Mouse (Mus musculus): ENCODE measurements at regions not wholly inside any gene's neighbourhood (a gene's known extent, or its start where the extent isn't known, plus 50 kb on each side); places are given as distances from the start of the nearest gene placed in this dataset.

DNA sequence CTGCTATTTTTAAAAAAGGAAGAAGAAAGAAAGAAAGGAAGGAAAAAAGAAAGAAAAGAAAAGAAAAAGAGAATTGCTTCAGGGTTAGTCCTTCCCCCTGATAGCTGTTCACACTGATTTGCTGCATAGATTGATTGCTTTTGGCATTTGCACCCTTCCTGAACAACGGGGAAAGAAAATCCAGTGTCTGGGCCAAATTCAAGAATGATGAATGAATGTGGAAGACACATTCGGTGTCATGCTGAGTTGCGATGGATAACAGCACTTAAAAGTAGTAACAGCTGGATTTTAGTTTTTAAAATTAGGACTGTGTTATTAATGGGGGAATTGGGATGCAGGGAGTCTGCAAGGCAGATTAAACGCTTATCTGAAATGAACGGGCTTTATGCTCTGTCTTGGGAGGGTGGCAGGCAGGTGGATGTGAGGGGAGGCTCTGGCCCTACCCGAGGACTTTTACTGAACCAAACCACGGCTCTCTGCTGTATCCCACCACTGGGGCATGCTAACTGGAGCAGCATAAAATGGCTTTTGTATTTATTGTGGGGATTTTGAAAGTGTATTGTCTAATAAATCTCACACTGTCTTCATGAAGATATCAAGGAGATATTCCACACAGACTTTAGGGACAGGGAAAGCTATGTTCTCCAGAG lies 114.4 kb downstream of the Lca5 start:
- DNase-seq (ENCODE audit: low read depth): no peak

DNA sequence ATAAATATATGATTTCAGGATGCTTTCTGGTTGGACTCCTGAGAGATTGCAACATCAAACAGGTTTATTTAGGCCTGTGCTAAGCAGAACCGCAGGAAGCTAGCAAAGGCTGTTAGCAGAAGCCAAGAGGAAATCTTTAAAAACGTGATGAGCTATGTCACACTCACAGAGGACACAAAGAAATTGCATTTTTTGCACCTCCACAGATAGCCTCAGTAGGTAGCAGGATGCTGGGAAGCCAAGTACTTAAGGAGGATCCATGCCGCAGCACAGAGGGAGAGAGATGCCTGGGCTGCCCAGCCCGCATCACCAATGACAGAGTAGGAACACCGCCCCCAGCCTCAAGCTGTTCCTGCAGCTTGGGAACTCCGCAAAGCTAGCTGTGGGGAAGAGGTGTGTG lies 115.0 kb downstream of the Lca5 start:
- DNase-seq (ENCODE audit: low read depth): no peak

DNA sequence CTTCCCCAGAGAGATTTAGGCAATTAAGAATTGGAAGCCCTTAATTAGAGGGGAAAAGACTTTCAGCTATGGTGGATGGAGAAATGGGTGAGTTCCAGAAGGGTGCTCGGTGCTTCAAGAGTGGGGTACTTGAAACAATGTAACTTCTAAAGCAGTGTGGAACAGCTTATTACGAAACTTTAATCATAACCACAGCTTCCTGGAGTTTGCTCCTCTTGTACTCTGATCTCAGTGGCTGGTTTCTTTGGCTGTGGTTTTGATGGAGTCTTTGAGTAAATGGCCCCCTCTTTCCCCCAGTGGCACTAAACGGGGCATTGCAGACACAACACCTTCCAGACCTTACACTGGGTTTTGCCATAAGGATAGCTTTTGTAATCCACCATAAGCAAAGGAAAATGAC lies 116.6 kb downstream of the Lca5 start:
- DNase-seq (ENCODE audit: low read depth): no peak

DNA sequence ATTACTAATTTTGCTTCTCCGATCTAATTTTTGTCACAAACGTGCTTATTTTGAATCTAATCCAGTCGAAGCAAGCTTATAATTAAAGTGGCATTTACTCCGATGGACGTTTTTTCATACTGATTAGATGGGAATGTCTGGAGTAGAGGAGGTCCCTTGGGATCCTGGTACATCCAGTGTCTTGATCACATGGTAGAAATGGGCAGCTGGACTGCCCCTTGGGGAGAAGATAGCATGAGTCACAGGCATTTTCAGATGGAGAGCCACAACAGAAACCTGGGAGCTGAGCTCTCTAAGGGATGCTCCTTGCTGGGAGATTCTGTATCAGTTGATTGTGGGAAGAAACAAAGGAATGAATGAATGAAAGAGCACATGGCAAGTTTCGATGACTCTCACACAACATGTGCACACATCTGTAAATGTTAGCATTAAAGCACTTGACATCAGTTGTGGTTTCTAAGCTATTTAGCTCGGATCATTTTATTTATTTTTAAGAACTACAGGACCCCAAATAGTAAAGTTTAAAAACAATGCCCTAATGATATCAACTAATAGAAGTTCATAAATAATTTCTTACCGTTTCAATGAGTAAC lies 117.8 kb downstream of the Lca5 start:
- DNase-seq (ENCODE audit: low read depth): no peak

DNA sequence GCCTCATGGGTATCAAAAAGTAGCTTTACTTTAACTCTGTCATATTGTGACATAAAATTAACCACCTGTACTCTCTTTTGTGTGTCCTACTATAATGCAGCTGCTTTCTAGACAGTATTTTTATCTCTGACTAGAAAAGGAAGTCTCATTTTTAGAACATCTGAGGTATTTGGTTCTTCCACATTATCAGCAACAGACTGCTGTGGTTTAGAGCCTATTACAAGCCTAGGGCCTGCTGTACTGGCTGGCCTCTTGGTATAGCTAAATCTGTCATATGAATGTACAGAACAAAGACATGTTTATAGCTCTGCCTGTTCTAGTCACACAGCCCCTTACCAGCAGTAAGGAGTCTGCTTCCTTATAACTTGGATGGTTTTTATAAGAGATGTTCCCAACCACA lies 119.1 kb downstream of the Lca5 start:
- DNase-seq (ENCODE audit: low read depth): no peak

DNA sequence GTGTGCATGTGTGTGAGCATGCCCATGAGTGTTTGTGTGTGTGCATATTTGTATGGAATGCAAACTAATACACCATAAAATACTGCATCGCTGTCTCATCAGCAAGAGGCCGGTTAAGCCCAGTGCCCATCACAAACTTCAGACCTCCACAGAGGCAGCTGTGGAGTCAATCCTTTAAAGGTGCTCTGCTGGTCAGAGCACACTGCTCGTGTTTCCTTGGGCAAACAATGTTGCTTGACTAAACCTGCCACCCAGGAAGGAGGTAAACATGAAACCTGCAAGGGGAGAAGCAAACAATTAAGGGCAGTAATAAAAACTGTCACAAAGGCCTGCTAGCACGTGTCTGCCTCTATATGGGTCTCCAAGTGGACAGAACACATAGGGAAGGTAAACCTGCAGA lies 120.1 kb downstream of the Lca5 start:
- DNase-seq (ENCODE audit: low read depth): no peak

DNA sequence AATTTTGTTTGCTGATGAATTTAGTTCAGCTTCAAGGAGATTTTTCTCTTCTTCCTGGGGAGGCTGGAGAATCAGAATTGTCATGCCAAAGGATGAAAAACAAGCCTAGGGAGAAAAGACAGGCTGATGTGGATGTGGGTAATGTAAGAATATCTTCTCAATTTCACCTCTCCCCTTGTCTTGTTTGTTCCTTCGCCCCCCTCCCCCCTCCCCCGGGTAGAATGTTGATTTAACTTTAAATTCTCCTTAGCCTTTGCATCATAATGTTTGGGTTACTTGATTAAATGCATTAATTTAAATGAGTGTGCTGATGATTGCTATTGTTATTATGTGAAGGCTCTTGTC lies 124.1 kb downstream of the Lca5 start:
- DNase-seq (ENCODE audit: low read depth): no peak

DNA sequence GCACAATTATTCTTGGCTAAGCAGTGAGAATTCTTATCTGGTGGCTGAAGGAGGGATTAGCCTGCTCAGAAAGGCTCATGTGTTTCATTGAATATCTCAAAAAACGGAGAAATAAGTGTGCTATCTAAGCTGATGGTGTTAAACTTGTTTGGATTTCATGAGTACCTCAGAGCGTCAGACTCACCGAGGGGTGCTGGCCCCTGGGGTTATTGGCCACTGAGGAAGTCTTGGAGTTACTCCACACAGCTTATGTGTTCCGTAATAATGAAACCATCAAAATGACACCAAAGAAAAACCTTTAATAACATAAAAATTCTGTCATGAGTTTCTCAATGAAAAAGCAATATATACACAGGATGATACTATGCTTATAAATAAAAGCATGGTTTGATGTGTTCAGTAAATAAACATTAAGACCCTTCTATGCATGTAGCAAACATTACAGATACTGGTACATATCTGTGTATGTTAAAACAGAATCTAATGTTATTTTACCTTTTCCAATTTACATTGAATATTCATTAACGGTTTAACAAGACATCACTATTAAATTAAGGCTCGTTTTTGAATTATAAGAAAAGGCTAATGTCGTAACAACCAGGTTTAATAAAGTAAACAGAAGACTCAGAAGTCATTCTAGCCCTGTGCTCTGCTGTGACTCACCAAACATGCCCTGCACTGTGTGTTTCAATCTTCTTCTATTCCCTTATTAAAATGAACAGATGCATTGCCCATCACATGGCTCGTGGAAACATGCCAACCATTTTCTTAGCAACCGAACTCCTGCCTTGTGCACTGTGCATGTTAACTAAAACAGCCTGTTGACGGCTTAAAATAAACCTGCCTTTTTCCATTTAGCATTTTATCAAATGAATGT lies 124.7 kb downstream of the Lca5 start:
- peak; percentile 43 for DNase-seq (ENCODE audit: low read depth)

DNA sequence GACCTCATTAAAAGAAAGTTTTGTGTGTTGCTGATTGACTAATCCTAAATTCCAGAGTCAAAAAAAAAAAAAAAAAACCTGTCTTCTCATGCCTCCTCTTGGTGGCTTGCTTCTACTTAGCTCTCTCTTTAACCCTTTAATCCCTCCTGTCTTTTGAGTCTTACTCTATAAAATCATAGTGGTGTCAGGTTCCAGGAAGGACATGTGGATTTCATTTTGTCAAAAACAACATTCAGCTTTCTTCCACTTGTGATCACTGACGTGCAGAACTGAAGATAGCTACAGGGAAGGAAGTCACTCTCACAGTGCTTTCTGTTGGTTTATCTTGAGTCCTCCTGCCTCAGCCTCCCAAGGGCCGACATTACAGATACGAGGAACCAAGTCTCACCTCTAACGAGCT lies 132.2 kb downstream of the Lca5 start:
- no peak for DNase-seq (ENCODE audit: low read depth)

DNA sequence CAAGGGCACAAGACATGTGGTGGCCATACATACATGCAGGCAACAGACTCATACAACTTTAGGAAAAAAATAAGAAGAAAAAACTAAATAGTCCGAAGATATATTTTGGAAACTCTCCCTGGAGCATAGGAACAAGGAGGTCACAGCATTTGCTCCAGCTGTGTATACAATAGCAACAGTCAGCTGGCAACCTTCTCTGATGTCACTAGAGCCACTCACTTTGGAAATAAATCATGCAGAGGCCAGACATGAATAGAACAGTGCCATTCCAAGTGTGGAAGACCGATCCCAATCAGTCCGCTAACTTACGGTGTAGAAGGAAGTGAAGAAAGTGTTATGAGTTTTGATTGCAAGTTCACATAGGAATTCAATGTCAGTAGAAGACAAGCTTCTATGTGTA lies 132.8 kb downstream of the Lca5 start:
- DNase-seq (ENCODE audit: low read depth): no peak

DNA sequence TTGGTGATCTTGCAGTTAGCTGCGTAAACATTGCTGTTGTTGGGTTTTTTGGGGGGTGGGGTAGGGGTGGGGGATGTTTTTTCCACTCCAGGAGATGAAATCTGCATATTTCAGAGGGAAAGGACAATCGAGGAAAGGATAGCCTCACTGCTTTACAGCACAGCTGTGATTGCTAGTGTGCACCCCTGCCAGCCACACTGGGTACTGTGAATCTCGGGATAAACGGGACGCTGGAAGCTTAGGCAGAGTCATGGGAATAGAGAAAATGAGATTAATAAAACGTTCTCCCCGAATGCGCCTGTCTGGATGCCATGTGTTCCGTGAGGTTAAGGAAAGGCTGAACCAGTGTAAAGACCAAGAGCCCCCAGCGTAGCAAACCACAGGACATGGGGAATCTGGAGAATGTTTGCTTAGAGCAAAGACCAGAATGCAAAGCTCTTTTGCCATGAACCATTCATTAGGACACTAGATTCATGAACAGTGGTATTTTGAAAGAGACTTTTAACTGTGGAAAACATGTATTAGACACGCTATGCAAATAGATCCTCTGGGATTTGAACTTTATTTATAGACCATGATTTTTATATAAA lies 133.5 kb downstream of the Lca5 start:
- DNase-seq (ENCODE audit: low read depth): peak; percentile 10

DNA sequence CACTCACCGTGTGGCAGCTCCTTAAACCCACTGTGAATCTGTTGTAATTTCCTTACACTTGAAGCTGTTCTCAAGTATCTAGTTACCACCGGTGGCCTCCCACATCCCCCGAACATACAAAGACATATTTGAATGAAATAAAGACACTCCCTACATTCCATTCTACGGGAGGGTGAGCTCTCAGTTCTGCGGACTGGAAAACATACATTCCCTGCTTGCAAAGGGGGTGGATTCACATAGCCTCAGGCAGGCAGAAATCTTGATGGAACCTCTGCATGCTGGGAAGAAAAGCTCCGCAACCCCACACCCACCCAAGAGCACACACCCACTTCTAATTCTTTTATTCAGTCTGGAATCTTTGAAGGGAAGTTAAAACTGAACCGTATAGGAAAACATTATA lies 136.0 kb downstream of the Lca5 start:
- DNase-seq (ENCODE audit: low read depth): no peak

DNA sequence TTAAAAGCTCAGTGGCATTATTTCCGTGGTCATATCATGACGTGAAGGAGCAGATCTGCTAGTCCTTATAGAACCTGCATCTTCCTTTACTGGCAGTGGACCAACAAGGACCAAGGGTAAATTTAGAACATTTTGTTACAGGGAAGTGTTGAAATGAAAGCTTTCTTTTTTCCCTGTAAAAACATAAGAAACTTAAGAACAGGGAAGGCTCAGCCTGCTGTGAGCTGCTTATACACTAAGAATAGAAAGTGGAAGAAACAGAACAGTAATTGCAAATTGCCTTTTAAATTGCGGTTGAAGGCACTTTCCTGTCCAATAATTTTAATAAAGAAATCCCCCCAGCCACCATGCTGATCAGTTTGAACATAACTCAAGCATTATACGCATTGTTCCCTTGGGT lies 140.4 kb downstream of the Lca5 start:
- DNase-seq (ENCODE audit: low read depth): no peak

DNA sequence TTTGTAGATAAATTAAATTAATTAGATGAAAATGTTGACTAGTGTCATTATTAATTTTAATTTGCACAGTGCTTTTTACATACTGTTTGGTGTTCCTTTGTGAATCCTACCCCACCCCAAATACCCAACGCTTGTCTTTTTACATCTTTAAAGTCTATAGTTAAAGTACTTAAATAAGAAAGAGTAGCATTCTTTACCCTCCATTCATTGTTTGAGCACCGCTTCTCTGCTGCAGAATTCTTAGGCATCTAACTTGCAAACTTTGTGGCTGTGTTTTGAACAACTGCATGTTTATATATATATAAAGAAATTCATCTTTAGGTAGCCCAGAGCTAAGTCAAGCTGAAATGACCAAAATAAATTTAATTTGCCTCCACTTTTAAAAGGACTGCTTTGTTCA lies 140.9 kb downstream of the Lca5 start:
- DNase-seq (ENCODE audit: low read depth): no peak

DNA sequence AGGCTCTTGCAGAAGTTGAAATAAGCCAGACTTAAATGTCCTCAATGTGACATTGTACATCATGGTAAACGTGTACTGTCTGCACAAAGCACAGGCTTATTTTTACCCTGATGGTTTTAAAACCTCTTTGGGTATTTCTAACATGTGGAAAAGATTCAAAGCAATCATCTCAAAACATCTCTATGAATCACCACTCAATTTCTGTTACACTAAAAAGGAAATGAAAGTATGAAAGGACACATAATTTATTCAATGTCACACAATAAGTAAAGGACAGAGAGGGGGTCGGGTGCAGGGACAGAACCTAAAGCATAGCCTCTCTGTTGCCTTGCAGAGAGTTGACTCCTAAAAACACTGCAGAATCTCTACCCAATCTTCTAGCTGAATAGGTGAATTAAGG lies 141.3 kb downstream of the Lca5 start:
- DNase-seq (ENCODE audit: low read depth): no peak

DNA sequence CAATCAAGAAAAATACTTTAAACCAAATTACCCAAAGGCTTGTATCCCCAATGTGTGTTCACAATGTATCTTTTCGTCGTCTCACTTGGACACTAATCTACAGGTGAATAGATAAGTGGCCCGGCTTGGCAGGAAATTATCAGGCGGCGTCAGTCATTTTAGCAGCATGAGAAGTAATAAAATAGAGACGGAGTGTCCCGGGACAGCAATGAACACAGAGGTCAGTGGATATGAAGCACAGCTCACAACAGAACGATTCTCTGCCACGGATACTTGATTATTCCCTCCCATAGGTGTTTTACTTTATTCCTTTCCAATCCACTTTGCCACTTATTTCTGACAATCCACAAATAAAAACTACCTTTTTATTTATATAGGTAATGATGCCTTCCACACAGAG lies 145.5 kb downstream of the Lca5 start:
- DNase-seq (ENCODE audit: low read depth): no peak

DNA sequence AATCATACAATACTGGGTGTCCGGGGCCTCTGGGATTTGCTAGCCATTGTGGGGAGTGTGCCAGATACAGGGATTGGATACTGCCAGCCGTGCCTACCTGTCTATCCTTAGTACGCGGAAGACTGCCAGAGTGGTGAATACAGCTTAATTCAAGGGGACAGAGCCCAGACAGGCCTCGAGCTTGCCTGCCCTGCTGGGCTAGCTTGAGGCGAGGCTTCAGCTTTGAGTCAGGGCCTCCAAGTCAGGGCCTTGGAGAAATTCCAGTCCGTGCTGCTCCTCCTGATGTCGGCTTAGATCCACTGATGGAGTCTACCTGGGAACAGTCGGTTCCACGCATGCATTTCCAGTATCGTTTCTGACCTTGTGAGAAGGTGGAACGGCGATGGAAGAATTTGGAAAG lies 146.5 kb downstream of the Lca5 start:
- DNase-seq (ENCODE audit: low read depth): no peak

DNA sequence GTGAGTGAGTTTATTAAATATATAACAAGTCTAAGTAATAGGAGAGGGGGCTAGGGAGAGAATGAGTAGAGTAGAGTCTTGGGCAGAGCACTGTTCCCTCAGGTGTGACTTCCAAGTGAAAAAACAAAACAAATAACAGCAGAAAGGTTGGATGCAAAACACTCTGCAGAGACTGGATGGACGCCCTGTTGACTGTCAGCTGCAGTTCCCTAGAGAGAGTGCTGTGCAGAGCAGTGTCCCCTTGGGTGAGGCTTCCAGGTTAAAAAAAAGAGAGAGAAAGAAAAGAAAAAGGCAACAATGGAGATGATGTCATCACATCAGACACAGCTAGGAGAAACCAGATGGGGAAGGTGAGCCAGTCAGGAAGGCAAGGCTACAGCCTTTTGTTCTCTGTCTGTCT lies 137.6 kb upstream of the Hmgn3 start:
- no peak for DNase-seq (ENCODE audit: low read depth)

DNA sequence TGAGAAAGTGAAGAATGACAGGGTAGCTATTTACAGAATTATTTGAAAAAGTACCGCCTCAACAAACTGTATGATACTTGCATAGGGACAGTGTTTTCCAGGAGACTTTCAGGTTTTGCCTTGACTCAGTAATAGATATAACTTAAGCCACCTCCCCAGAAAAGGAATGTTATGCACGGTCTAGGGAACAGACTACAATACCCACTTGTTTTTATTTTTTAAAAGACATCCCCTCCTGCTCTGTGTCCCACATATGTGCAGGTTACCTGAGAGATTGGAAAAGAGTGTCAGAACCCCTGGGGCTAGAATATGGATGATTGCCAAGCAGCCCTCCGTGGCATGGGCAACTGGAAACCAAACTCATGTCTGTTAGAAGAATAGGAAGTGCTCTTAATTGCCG lies 137.2 kb upstream of the Hmgn3 start:
- DNase-seq (ENCODE audit: low read depth): no peak

DNA sequence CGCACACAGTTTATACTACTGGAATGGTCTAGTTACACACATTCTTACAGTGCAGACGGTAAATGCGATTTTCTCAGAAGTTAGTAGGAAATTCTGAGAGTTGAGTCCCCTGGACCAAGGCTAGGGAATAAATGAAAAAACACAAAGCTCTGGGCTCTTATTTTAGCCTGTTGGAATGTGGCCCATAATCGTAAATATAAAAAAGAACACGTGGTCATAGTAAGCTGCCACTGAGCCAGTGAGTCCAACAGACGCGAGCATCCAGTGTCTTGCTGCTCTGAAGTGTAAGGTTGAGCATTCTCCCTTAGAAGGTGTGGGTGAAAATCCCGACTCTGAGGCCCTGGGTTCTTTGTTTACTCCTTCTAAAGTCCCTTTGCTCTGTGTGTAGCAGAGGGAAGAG lies 136.8 kb upstream of the Hmgn3 start:
- no peak for DNase-seq (ENCODE audit: low read depth)

DNA sequence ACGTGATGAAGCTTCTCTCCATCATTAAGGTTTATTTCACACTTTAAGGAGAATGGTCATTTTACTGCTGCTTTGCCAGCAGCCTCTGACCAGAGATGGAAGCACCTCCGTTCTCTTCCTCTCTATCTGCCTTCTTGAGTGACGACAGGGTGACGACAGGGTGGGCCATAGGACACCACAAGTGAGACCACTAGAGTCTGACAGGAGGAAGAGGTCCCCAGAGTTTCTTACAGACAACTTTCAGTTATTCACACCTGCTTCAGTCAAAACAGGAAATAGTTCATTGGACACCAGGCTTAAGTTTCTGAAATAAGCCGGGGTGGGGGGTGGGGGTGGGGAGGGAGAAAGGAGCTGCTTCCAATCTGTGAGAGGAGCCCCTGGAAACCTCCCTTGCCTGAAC lies 131.3 kb upstream of the Hmgn3 start:
- DNase-seq (ENCODE audit: low read depth): no peak

DNA sequence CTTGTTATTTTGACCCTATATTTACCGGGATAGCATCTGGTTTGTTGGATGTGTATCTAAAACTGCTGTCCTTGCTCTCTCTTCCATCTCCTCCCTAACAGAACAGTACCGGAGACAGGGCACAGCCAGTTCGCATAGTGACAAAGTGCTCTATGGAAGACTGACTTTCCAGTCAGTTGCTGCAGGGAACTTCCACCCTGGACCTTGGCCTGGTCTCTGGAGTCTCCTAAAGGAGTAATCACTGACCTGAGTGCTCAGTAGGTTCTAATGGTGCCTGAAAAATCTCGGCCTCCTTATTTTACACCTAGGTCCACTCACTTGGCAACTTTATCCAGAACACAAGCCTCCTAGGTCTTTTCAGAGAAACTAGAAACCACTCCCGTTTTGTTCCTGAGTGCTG lies 130.9 kb upstream of the Hmgn3 start:
- DNase-seq (ENCODE audit: low read depth): no peak

DNA sequence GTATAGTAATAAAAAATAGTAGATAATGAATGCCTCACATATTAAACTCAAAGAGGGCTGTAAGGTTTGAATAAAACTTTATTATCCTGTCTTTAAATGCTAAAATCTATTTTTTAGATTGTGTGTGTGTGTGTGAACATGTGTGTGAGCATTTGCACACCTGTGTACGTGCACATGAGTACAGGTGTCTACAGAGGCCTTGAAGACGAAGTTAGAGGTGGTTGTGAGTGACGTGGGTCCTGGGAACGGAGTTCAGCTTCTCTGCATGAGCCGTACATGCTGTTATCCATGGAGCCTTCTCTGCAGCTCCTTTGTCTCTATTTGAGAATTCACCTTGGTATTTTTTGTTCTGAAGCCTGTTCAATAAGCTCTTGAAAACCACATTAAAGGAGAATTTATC lies 129.8 kb upstream of the Hmgn3 start:
- DNase-seq (ENCODE audit: low read depth): no peak
